Mouse (Mus musculus) granulocyte monocyte progenitor cell, adult 5-6 weeks (primary cell): Measurements from ENCODE around the gene Gm9780. TPM values are rescaled to one million over a fixed set of nuclear protein-coding genes. Genes with fewer than 3 reads are reported as not detected.
A peak's percentile ranks its signal among the peaks of the same experiment; 100 is the strongest.

Experiments
- ATAC-seq: replicated peaks from 2 replicates; pipeline ENCODE4 v1.8.0; 2016; ENCODE audit warnings: mild to moderate bottlenecking, moderate TSS enrichment, inconsistent platforms; ENCODE audit not compliant: poor library complexity, severe bottlenecking
- total RNA-seq, 2 experiments: library from RNA; stranded (forward) in 1 of 2; stranded (reverse) in 1 of 2; fragments of 200-712, 200-1000 nt in 1 of 2; fragments of >200 nt in 1 of 2; fragmentation: Nextera tagmentation in 1 of 2; gene quantifications; 2 replicates each; pipeline ENCODE4 v1.2.3; 2014 to 2017

Gene Gm9780
- total RNA-seq, 2 experiments from 2014 or later = not detected

DNA sequence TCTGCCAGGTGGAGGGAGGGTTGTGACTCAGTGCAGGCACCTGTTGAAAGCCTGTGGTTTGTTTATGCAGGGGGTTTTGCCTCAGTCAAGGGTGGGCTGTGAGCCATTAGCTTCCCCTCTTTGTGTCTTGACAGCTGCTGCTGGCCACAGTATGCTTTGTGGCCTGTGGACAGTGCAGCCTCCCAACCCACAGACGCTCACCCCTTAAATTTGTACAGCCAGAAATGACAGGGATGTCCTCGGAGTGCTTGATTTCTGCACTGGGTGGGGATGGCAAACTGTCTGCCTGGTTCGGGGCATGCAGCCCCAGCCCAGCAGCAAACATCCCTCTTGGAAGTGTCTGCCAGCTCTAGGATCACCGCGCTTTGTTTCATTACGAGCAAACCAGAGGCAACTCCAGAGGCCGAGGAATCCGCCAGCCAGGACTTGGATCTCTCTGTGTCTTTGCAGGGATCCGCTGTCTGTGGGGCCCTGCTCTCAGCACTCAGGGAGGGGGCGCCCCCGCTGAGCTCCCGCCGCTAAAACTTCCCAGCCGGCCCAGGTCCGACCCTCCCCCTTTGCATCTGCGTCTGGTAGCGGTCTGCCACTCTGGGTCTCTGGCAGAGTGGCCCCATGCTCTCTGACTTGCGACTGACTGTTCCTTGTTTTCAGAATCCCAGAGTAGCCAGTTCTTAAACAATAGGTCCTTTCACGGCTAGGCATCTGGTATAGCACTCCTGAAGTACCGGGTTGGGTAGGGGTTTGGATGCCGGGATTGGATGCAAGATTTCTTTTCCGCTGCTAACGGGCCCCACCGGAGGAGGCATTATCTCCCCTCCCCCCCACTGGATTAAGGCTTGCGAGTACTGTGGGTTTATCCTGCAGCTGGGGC is 63.9 kb downstream of the Gm9780 start, which contains the start of gene Duxbl1:
Gene Duxbl1 (plus strand): TSS at position 207 of the 871 bp plus-strand sequence.
- peak; percentile 17; the same call in 1 of the 2 replicates for ATAC-seq

Other genes with a start within 250 kb of the Gm9780 start
- 39.6 and 41.1 TPM in 2 replicates for gene Anxa11, start 200.6 kb downstream of the Gm9780 start, total RNA-seq (2014; fragmentation: Nextera tagmentation)
- gene Anxa11, start 200.6 kb downstream of the Gm9780 start, total RNA-seq (2017) = 7.2 and 9.7 TPM in 2 replicates
- gene Plac9a, start 139.6 kb downstream of the Gm9780 start, total RNA-seq (2014; fragmentation: Nextera tagmentation) = not detected in 2 replicates
- gene Plac9a, start 139.6 kb downstream of the Gm9780 start, total RNA-seq (2017) = not detected in 2 replicates
- gene Tmem254a, start 115.0 kb downstream of the Gm9780 start, total RNA-seq (2014; fragmentation: Nextera tagmentation) = 16.4 and 19.6 TPM in 2 replicates
- 0.21 and 0.95 TPM in 2 replicates for gene Tmem254a, start 115.0 kb downstream of the Gm9780 start, total RNA-seq (2017)
- gene Cphx1, start 104.4 kb downstream of the Gm9780 start, total RNA-seq (2014; fragmentation: Nextera tagmentation) = not detected in 2 replicates
- not detected in 2 replicates for gene Cphx1, start 104.4 kb downstream of the Gm9780 start, total RNA-seq (2017)
- gene Duxbl1, start 64.1 kb downstream of the Gm9780 start, total RNA-seq (2014; fragmentation: Nextera tagmentation) = not detected in 2 replicates
- not detected in 2 replicates for gene Duxbl1, start 64.1 kb downstream of the Gm9780 start, total RNA-seq (2017)
- gene Tmem254c, start 24.6 kb upstream of the Gm9780 start, total RNA-seq (2014; fragmentation: Nextera tagmentation) = 20.9 and 37.8 TPM in 2 replicates
- gene Tmem254c, start 24.6 kb upstream of the Gm9780 start, total RNA-seq (2017) = 28.1 and 32.1 TPM in 2 replicates
- gene Cphx2, start 38.8 kb upstream of the Gm9780 start, total RNA-seq (2014; fragmentation: Nextera tagmentation) = not detected in 2 replicates
- not detected in 2 replicates for gene Cphx2, start 38.8 kb upstream of the Gm9780 start, total RNA-seq (2017)
- not detected in 2 replicates for gene Cphx3, start 39.6 kb upstream of the Gm9780 start, total RNA-seq (2014; fragmentation: Nextera tagmentation)
- not detected in 2 replicates for gene Cphx3, start 39.6 kb upstream of the Gm9780 start, total RNA-seq (2017)
- gene Duxbl2, start 75.6 kb upstream of the Gm9780 start, total RNA-seq (2014; fragmentation: Nextera tagmentation) = not detected in 2 replicates
- not detected in 2 replicates for gene Duxbl2, start 75.6 kb upstream of the Gm9780 start, total RNA-seq (2017)
- gene Plac9b, start 139.8 kb upstream of the Gm9780 start, total RNA-seq (2014; fragmentation: Nextera tagmentation) = not detected in 2 replicates
- not detected in 2 replicates for gene Plac9b, start 139.8 kb upstream of the Gm9780 start, total RNA-seq (2017)
- gene Tmem254b, start 164.3 kb upstream of the Gm9780 start, total RNA-seq (2014; fragmentation: Nextera tagmentation) = 19.6 and 36.4 TPM in 2 replicates
- gene Tmem254b, start 164.3 kb upstream of the Gm9780 start, total RNA-seq (2017) = 10.7 and 11.6 TPM in 2 replicates
- not detected in 2 replicates for gene Duxbl3, start 215.3 kb upstream of the Gm9780 start, total RNA-seq (2014; fragmentation: Nextera tagmentation)
- not detected in 2 replicates for gene Duxbl3, start 215.3 kb upstream of the Gm9780 start, total RNA-seq (2017)